Mouse (Mus musculus): ENCODE data around the gene Rreb1.

The Rreb1 gene

GRCm38 (mm10) chr13:37908061-37908460, 129.9 kb downstream of the Rreb1 start:
- no peak for DNase-seq (ENCODE audit: extremely low spot score, low read depth, low spot score)

- DNase-seq (ENCODE audit: extremely low spot score, low read depth, low spot score) = no peak
Observed at GRCm38 (mm10) chr13:37908493-37908892, 130.3 kb downstream of the Rreb1 start.

- DNase-seq (ENCODE audit: extremely low spot score, low read depth, low spot score) = no peak
Observed at GRCm38 (mm10) chr13:37909225-37909624, 131.0 kb downstream of the Rreb1 start.

- DNase-seq (ENCODE audit: extremely low spot score, low read depth, low spot score) = no peak
Observed at GRCm38 (mm10) chr13:37912011-37912410, 133.8 kb downstream of the Rreb1 start.

GRCm38 (mm10) chr13:37912591-37913467, 134.6 kb downstream of the Rreb1 start:
- no peak for DNase-seq (ENCODE audit: extremely low spot score, low read depth, low spot score)

- no peak for DNase-seq (ENCODE audit: extremely low spot score, low read depth, low spot score)
Observed at GRCm38 (mm10) chr13:37913963-37914362, 135.8 kb downstream of the Rreb1 start.

- DNase-seq (ENCODE audit: extremely low spot score, low read depth, low spot score) = no peak
Observed at GRCm38 (mm10) chr13:37918336-37919261, 140.4 kb downstream of the Rreb1 start.

- DNase-seq (ENCODE audit: extremely low spot score, low read depth, low spot score) = no peak
Observed at GRCm38 (mm10) chr13:37919711-37920277, 141.6 kb downstream of the Rreb1 start.

- DNase-seq (ENCODE audit: extremely low spot score, low read depth, low spot score) = no peak
Observed at GRCm38 (mm10) chr13:37920727-37921126, 142.5 kb downstream of the Rreb1 start.

GRCm38 (mm10) chr13:37923091-37923490, 144.9 kb downstream of the Rreb1 start:
- DNase-seq (ENCODE audit: extremely low spot score, low read depth, low spot score) = no peak

GRCm38 (mm10) chr13:37923643-37924460, 145.7 kb downstream of the Rreb1 start:
- no peak for DNase-seq (ENCODE audit: extremely low spot score, low read depth, low spot score)

- DNase-seq (ENCODE audit: extremely low spot score, low read depth, low spot score) = no peak
Observed at GRCm38 (mm10) chr13:37924461-37924948, 146.3 kb downstream of the Rreb1 start.

- DNase-seq (ENCODE audit: extremely low spot score, low read depth, low spot score) = no peak
Observed at GRCm38 (mm10) chr13:37926394-37926793, 148.2 kb downstream of the Rreb1 start.

- no peak for DNase-seq (ENCODE audit: extremely low spot score, low read depth, low spot score)
Observed at GRCm38 (mm10) chr13:37929532-37929931, 151.3 kb downstream of the Rreb1 start.

- DNase-seq (ENCODE audit: extremely low spot score, low read depth, low spot score) = no peak
Observed at GRCm38 (mm10) chr13:37930091-37930490, 151.9 kb downstream of the Rreb1 start.

- DNase-seq (ENCODE audit: extremely low spot score, low read depth, low spot score) = no peak
Observed at GRCm38 (mm10) chr13:37930621-37931020, 152.4 kb downstream of the Rreb1 start.

- no peak for DNase-seq (ENCODE audit: extremely low spot score, low read depth, low spot score)
Observed at GRCm38 (mm10) chr13:37931210-37931922, 153.2 kb downstream of the Rreb1 start.

GRCm38 (mm10) chr13:37934075-37934474, 155.9 kb downstream of the Rreb1 start:
- DNase-seq (ENCODE audit: extremely low spot score, low read depth, low spot score) = no peak

GRCm38 (mm10) chr13:37934920-37935319, 156.7 kb downstream of the Rreb1 start:
- DNase-seq (ENCODE audit: extremely low spot score, low read depth, low spot score) = no peak

- DNase-seq (ENCODE audit: extremely low spot score, low read depth, low spot score) = no peak
Observed at GRCm38 (mm10) chr13:37936351-37936750, 158.2 kb downstream of the Rreb1 start.

Measured in hindlimb bud, embryonic 11.5 days (tissue).